Mouse (Mus musculus) spleen, adult 18-20 months (tissue): ENCODE data around the gene Mttp.

Experiments used
- DNase-seq, 2 experiments: peaks; one replicate each; pipeline ENCODE4 v3.0.0; 2022; ENCODE audit warnings: mixed read lengths in 2 of 2

Gene Mttp

GRCm38 (mm10) chr3:138077476-138078340 is 67.1 kb downstream of the Mttp start:
- DNase-seq, result no peak

- DNase-seq, result no peak
These were observed 69.6 kb downstream of the Mttp start for GRCm38 (mm10) chr3:138075209-138075608.

DNA sequence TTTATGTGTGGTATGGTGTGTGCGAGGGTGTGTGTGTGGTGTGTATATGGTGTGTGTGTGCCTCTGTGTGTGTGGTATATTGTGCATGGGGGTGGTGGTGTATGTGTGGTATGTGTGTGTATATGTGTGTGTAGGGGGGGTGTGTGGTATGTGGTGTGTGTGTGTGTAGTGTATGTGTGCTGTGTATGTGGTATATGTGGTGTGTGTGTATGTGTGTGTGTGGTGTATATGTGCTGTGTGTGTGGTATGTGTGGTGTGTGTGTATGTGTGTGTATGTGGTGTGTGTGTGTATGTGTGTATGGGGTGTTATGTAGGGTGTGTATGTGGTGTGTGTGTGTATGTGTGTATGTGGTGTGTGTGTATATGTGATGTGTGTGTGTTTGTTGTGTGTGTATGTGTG is 70.6 kb downstream of the Mttp start:
- no peak for DNase-seq

DNA sequence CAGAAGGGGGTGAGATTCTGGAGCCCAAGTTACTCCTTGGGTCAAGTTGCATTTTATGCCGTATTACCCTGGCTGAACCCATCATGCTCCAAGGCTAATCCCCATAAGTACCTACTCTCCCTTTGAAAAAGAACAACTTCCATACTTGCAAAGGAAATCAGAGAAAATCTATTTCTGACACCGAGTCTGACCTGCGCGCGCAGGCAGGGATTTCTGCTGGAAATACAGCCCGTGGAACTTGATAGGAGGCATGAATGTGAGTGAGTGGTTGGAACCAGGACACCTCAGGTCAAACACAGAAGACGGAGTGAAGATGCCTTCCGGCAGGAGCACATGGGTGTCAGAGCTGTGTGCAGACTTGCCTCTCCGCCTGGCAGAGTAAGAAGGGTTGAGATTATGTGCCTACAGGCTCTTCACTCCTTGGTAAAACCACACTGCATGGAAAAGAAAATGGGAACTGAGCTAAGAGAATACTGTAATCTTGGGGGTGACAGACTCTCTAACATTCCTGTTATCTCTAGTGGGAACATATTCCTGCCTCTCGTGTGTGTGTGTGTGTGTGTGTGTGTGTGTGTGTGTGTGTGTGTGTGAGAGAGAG is 73.2 kb downstream of the Mttp start:
- DNase-seq, result no peak

GRCm38 (mm10) chr3:138071004-138071403 is 73.8 kb downstream of the Mttp start:
- no peak for DNase-seq

DNA sequence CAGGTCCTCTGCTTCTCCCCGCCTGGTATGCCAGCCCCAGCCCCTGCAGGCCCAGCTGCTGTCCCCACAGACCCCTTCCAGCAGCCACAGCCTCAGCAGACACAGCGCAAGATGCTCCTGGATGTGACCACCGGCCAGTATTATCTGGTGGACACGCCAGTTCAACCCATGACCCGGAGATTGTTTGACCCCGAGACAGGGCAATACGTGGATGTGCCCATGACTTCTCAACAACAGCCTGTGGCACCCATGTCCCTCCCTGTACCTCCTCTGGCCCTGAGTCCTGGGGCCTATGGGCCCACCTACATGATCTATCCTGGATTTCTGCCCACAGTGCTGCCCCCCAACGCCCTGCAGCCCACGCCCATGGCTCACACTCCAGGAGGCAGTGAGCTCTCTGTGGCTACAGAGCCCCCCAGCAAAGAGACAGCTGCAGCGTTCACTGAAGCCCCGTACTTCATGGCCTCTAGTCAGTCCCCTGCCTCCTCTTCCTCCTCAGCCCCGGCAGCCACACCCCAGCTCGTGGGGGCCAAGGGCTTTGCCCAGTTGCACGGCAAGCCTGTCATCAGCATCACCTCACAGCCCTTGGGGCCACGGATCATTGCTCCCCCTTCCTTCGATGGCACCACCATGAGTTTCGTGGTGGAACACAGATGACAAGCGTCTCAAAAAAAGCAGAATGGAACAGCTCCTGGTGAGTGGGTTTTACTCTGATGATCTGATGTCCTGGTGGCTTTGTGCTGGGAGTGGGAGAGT is 74.8 kb downstream of the Mttp start:
- DNase-seq, result no peak

DNA sequence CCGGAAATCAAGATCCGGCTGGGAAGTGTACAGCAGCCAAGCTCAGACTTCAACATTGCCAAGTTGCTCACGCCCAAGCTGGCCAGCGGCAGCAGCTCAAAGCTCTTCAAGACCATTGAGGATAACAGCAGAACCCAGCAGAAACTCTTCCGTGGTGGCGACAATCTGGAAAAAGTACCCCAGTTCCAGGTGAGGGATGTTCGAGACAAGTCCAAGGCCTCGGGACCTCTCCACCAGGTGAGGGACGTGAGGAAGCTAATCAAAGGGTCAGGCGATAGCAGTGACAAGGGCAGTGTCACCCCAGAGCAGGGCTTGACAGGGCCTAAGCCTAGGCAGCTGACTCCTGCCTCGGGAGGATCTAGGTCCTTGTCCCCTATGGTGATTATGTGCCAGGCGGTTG is 76.7 kb downstream of the Mttp start:
- no peak for DNase-seq

GRCm38 (mm10) chr3:138067288-138067687 is 77.5 kb downstream of the Mttp start, which contains the start of gene Gm5105:
TSS of gene Gm5105 (minus strand) at chr3:138067388.
- DNase-seq, result no peak

DNA sequence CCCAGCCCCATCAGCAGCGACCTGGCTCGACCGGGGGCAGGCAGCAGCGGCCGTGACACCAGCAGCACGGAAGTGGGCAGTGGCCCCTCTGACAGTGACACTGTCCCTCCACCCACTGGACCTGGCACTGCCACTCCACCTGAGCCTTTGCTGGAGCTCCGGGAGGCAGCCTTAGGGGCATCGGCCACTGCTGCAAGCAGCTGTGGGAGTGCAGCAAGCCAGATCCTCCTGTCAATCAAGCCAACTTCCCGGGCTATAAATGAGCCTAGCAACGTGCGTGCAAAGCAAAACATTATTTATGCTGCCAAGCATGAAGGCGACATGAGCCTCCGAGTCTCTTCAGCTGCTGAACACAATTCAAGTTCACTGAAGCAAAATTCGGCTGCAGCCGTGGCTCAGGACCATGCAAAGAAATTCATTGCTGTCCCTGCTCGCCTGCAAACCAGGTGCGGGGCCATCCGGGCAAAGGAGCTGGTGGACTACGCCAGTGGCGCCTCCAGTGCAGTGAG is 78.4 kb downstream of the Mttp start:
- DNase-seq, result no peak

GRCm38 (mm10) chr3:138065930-138066329 is 78.8 kb downstream of the Mttp start:
- no peak for DNase-seq

DNA sequence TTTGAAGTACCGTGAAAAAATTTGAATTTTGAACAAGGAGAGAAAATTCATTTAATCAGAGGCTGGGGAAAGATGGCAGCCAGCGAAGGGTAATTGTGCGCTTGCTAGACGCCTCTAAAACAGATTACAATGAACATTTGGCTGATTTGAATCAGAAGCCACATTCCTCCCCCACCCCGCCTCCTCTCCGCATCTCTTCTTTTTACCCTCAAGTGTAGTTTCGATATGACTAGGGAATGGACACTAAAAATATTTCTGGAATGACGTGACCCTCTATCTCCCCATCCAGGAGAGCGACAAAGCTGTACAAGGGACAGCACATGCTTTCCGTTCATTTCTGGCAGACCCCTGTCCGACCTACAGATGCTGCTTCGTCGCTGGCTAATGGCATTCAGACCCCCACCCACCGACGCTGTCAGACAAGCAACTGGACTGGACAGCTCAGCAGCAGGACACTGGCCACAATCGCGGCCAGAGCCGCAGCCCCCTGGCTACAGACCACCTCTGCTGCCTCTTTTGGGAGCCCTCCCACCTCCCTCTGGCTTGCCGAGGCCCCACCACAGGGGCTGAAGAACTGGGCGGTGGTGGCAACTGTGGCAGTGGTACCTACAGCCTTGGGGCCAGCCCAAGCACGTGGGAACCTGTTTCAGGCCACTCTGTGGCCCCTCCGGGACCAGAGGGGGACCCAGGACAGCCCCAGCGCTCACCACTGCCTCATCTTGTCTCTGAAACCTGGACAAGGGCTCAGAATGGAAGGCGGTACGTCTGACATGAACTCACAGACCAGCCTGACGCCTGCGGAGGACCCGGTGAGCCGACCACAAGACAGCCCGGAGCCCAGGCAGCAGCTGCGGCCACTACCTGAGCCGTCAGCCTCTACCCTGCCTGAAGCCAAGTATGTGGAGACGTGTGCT is 79.8 kb downstream of the Mttp start, which contains the start of gene 1110002E22Rik:
Gene 1110002E22Rik, plus strand, starts transcription at position 321 of the 914 bp plus-strand sequence.
- no peak for DNase-seq

GRCm38 (mm10) chr3:138063731-138064329 is 80.9 kb downstream of the Mttp start:
- no peak for DNase-seq

GRCm38 (mm10) chr3:138062673-138063072 is 82.1 kb downstream of the Mttp start:
- no peak for DNase-seq

DNA sequence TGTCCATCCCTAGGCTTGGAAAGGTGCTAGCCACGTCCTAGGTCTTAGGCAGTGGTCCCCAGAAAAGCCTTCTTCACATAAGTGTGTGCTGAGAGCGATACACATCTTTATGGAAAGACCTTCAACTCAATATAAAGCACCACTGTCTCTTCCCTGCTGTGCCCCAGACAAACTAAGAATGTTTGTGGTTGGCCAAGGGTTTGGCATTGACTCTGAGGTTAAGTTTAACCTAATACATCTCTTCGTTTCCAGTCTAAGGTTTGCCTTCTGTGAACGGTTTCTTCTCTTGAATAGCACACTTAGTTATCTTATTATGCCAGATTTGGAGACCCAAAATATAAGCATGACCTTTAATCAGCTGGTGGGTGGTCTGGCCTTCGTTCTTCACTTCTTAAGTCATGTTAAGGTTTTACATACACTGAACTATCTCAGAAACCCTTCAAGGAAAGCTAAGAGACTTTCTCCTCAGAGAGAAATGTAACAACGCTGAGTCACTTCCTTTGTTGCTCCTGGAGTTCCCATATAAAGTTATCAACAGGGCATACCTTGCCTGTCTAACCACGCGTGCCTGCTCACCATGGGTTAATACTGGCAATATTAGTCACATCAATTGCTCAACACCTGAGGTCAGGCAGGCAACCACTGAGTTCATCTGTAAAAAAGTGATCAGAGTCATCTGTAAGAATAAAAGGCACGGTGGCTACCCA is 83.4 kb downstream of the Mttp start:
- no peak for DNase-seq

GRCm38 (mm10) chr3:138060429-138060828 is 84.3 kb downstream of the Mttp start:
- DNase-seq, result no peak

- DNase-seq, result no peak
These were observed 86.5 kb downstream of the Mttp start for GRCm38 (mm10) chr3:138058226-138058625.

- no peak for DNase-seq
These were observed 87.8 kb downstream of the Mttp start for GRCm38 (mm10) chr3:138056976-138057375.

- DNase-seq, result no peak
These were observed 90.8 kb downstream of the Mttp start for GRCm38 (mm10) chr3:138053969-138054368.

DNA sequence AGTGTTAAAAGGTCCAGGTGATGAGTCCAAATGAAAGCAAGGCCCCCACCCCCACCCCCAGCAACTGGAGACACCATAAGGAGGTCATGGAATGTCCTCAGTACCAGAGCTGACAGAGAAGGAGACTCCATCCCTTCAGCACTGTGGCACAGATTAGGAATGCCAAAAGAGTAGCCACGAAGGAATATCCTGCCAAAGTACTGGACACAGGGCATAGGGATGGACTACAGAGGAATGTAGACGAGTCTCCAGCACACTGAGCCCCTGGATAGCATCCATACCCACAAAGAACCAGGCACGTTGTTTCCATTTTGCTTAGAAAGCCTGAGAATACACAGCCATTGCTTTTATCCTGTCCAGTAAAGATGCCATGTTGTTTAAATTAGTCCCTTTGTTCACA is 93.3 kb downstream of the Mttp start:
- no peak for DNase-seq

DNA sequence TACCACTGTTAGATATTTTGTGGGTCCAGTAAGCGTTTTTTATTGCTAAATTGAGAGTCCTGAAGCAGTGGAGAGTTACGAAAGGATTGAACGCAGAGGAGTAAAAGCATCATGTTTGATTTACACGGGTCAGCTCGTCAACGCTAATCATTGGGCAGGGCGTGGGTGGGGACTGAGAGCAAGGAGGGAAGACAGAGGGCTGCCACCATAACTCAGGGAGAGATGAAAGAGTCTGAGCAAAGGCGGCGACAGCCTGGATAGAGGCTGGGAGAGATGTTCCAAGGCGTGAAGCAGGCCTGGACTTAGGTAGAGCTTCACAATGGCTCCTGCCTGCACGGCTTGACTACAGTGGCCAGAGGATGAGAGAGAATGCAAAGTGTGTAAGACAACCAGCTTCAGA is 94.0 kb downstream of the Mttp start:
- no peak for DNase-seq

DNA sequence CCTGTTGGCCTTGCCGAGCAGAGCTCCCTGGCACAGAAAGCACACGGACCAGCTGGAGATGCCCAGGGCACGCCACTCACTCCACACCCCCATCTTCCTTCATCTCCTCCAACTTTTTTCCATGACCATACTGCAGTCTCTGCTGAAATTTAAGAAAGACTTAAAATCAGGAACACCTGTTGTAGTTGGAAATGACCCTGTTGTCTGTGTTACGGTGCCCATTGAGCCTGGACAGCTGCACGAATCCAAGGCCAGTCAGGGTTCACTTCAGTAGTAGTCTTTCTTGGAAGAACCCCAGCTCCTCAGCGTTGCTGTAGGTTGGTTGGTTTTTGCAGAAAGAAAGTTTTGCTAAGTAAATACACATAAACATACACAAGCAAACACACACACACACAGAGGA is 95.2 kb downstream of the Mttp start:
- DNase-seq, result no peak
